Mouse (Mus musculus) thymus, adult 2 months (tissue): ENCODE results near the gene Tekt4.

Experiments used
- CTCF ChIP-seq: fragments of 200-500 bp; IDR thresholded peaks from 2 replicates; pipeline ENCODE4 v1.5.1; 2012; ENCODE audit warnings: mild to moderate bottlenecking, control low read depth, low read length, moderate library complexity, borderline replicate concordance; ENCODE audit not compliant: control insufficient read depth, poor library complexity, insufficient read depth; ENCODE audit errors: extremely low read depth
- POLR2A ChIP-seq: fragments of 200-500 bp; IDR thresholded peaks from 2 replicates; pipeline ENCODE4 v1.6.1; 2012; ENCODE audit warnings: mild to moderate bottlenecking, low read length, control low read depth, moderate library complexity; ENCODE audit not compliant: control insufficient read depth, poor library complexity, insufficient read depth; ENCODE audit errors: extremely low read depth

GRCm38 (mm10) chr17:25510074-25510830 lies 55.8 kb downstream of the Tekt4 start:
- TF ChIP-seq CTCF (no peak), POLR2A (no peak)
